Mouse (Mus musculus) heart, adult 2 months (tissue): ENCODE measurements around the gene Magi3. TPM values are rescaled to one million over a fixed set of nuclear protein-coding genes. Genes with fewer than 3 reads are reported as not detected.
A peak's percentile ranks its signal among the peaks of the same experiment; 100 is the strongest.

Experiments
- DNase-seq, 2 experiments: peaks; one replicate each; pipeline ENCODE4 v3.0.0; 2021
- H3K27ac ChIP-seq: fragments of 200-600 bp; 2 replicates; pipeline ENCODE4 v1.8.1; 2022
- H3K27me3 ChIP-seq: fragments of 200-500 bp; 2 replicates; pipeline ENCODE4 v1.6.1; 2012; ENCODE audit warnings: mild to moderate bottlenecking, low read length, inconsistent platforms, mixed read lengths; ENCODE audit not compliant: control insufficient read depth, insufficient read depth
- H3K36me3 ChIP-seq: fragments of 200-500 bp; 2 replicates; pipeline ENCODE4 v1.6.1; 2012; ENCODE audit warnings: low read length, inconsistent platforms; ENCODE audit not compliant: control insufficient read depth, insufficient read depth
- H3K4me1 ChIP-seq: fragments of 200-500 bp; 2 replicates; pipeline ENCODE4 v1.6.1; 2011; ENCODE audit warnings: low read length; ENCODE audit not compliant: control insufficient read depth, insufficient read depth
- H3K4me3 ChIP-seq: fragments of 200-600 bp; 2 replicates; pipeline ENCODE4 v1.8.1; 2022
- H3K79me2 ChIP-seq: fragments of 200-500 bp; replicated peaks from 2 replicates; pipeline ENCODE4 v1.6.1; 2012; ENCODE audit warnings: mild to moderate bottlenecking, inconsistent platforms, low read length, moderate library complexity, mixed read lengths; ENCODE audit not compliant: control insufficient read depth, insufficient read depth
- H3K9ac ChIP-seq: fragments of 200-500 bp; 2 replicates; pipeline ENCODE4 v1.6.1; 2012; ENCODE audit warnings: low read depth, mild to moderate bottlenecking, control low read depth, inconsistent platforms, low read length, mixed read lengths
- CTCF ChIP-seq: fragments of 200-600 bp; IDR thresholded peaks from 2 replicates; pipeline ENCODE4 v1.8.1; 2022; ENCODE audit warnings: antibody characterized with exemption, mild to moderate bottlenecking, moderate library complexity
- EP300 ChIP-seq: fragments of 200-500 bp; IDR thresholded peaks from 2 replicates; pipeline ENCODE4 v1.6.1; 2011; ENCODE audit warnings: low read depth, low read length, control low read depth; ENCODE audit not compliant: insufficient read depth
- POLR2A ChIP-seq: fragments of 200-500 bp; IDR thresholded peaks from 2 replicates; pipeline ENCODE4 v1.6.1; 2011; ENCODE audit warnings: mild to moderate bottlenecking, low read depth, low read length, control low read depth; ENCODE audit not compliant: insufficient read depth
- WGBS: fragments of 180-500 bp; shearing (Covaris S2); methylation state at CpG from one replicate; pipeline ENCODE4 v1.1.7; 2018; 5-methylcytosine and 5-hydroxymethylcytosine counted together
- intact Hi-C: fragments of 180-260 bp; cut with DNase I; formaldehyde crosslinking; loops from one replicate; pipeline ENCODE4 v1.15.1; 2025
- polyA plus RNA-seq: library from polyadenylated mRNA; depleted of rRNA; stranded (reverse); fragments of >200 nt; gene quantifications from 2 replicates; pipeline ENCODE4 v1.2.3, GENCODE M21; 2012
- total RNA-seq, 2 experiments: library from RNA; stranded (reverse); gene quantifications; 2 replicates each; pipeline ENCODE4 v1.2.3; 2021

Gene Magi3
- total and polyA plus RNA-seq, 3 experiments, result 10.0 to 42.2 (median 31.2) TPM

GRCm38 (mm10) chr3:104020101-104020500 lies 200.1 kb downstream of the Magi3 start:
- intact Hi-C loops, result loop anchor here (5.0 kb wide), 1 partner anchor 422 kb away; no protein-coding TSS in a partner anchor

DNA sequence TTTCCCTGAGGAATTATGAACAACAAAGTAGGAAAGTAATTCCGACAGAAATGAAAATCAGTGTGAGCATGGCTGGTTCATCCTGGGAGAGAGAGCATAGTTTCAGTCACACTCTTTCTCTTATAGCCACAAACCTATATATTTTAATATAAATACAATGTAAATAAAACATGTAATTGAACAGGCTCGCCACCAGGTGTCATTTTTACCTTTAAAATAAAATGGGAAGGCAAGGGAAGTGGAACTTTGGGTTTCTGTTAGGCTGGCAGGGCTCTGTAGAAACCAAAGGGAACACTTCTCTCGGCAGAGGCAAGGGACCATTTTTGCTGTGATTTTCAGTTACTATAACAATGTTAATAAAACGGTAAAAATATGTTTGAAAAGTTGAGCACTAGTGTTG lies 200.7 kb downstream of the Magi3 start:
- H3K4me3 ChIP-seq, result no peak overlapping the region
- H3K27me3 ChIP-seq, result no peaks in the 10 kb centered on the region
- intact Hi-C loops, result no loop called here
- DNase-seq, result no peak
- no peak overlapping the region for H3K27ac ChIP-seq
- 61% methylated on average over 4 of the region's 4 CpGs for WGBS
- H3K36me3 ChIP-seq, result no peaks in the 10 kb centered on the region
- no peak overlapping the region for H3K9ac ChIP-seq
- TF ChIP-seq EP300 (no peak), CTCF (peak; percentile 53)
- H3K79me2 ChIP-seq, result no peaks in the 10 kb centered on the region
- H3K4me1 ChIP-seq, result no peaks in the 10 kb centered on the region

More at GRCm38 (mm10) chr3:104020101-104020500, 200.1 kb downstream of the Magi3 start:
- H3K4me1 ChIP-seq, result no peaks in the 10 kb centered on the region
- no peak overlapping the region for H3K27ac ChIP-seq
- WGBS, result 82% methylated on average over 12 of the region's 12 CpGs
- no peak for DNase-seq
- TF ChIP-seq POLR2A, result no peak
- no peak for TF ChIP-seq CTCF
- no peak for TF ChIP-seq EP300
- no peak overlapping the region for H3K9ac ChIP-seq
- H3K79me2 ChIP-seq, result no peaks in the 10 kb centered on the region
- no peaks in the 10 kb centered on the region for H3K27me3 ChIP-seq
- H3K36me3 ChIP-seq, result no peaks in the 10 kb centered on the region
- no peak overlapping the region for H3K4me3 ChIP-seq

DNA sequence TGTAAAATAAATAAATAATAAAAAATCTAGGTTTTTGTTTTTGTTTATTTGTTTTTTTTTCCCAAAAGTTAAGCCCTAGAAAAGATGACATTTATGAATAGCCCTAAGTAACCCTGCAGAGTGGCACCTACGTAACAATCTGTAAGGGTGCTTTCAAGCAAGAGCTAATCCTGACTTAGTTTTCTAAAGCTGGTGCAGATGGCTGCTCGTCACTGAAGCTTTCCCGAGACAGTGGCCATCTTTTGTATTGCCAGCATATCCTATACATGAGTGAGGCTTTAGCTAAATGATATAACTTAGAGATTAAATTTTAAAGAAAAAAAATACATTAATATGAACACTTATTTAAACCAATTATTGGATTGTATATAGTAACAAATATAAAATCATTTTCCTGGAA lies 202.2 kb downstream of the Magi3 start:
- TF ChIP-seq EP300 (no peak), POLR2A (no peak)

DNA sequence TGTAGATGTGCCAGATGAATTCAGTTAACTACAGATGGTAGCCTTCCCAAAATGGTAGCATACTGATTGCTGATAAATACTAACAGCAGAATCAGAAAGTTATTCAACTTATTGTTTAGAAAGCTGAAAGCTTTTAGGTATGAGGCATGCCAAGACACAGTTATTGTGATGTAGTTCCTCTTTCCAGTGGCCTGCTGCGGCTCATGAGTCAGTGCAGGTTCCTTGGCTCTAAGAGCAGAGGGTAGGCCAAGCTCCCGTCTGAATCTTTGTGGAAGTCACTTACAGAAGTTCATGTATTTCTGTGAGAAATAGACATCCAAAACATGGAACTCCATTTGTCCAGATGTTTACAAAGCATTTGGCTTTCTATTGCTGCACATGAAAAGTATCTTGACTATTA lies 208.2 kb downstream of the Magi3 start:
- peaks cover 1% of the 10 kb centered on the region; the same call in 1 of the 2 replicates for H3K36me3 ChIP-seq
- DNase-seq, result no peak
- no peaks in the 10 kb centered on the region for H3K27me3 ChIP-seq
- no peak overlapping the region for H3K9ac ChIP-seq
- intact Hi-C loops, result no loop called here
- TF ChIP-seq POLR2A (no peak), CTCF (no peak), EP300 (no peak)
- no peak overlapping the region for H3K4me3 ChIP-seq
- H3K79me2 ChIP-seq, result no peaks in the 10 kb centered on the region
- WGBS, result 62% methylated on average over 2 of the region's 2 CpGs
- H3K4me1 ChIP-seq, result no peaks in the 10 kb centered on the region
- H3K27ac ChIP-seq, result no peak overlapping the region

More for the DNA sequence above, 202.2 kb downstream of the Magi3 start:
- no peaks in the 10 kb centered on the region; the same call in 1 of the 2 replicates for H3K36me3 ChIP-seq
- no peak overlapping the region for H3K4me3 ChIP-seq
- no peak for DNase-seq
- no peaks in the 10 kb centered on the region for H3K4me1 ChIP-seq
- intact Hi-C loops, result no loop called here
- no peak overlapping the region for H3K27ac ChIP-seq
- H3K79me2 ChIP-seq, result no peaks in the 10 kb centered on the region
- no peaks in the 10 kb centered on the region for H3K27me3 ChIP-seq
- 93% methylated on average over 3 of the region's 3 CpGs for WGBS
- no peak overlapping the region for H3K9ac ChIP-seq

DNA sequence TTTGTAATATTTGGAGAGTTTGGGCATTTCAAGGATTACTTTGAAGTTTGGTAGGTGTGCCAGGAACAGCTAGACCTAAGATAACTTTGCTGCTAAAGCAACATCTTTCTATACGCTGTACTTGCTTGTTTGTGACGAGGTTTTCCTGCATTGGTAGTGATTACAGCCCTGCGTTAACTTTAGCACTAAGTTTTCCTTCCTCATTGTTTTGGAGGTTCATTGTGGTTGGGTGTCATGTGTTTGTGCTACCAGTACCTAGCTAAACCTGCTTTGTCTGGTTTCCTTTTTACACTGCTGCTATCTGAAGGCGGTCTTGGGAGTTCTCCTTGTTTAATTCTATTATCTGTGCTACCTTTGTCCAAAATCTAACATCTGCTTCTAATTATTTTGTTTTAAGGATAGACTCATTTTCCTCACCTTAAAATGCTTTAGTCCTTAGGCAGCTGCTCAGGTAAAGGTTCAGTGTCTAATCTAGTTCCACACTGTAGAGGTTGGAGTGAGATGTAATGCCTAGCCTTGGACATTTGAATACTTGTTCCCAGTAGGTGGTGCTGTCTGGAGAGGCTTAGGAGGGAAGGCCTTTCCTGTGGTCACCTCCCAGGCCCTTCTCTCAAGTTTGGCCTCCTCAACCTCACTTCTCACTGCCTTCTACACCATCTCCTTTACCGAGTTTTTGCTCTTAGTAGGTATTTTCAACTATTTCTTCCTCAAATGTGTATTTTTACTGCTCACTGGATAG lies 210.1 kb downstream of the Magi3 start:
- no peaks in the 10 kb centered on the region for H3K27me3 ChIP-seq
- no peak overlapping the region for H3K4me3 ChIP-seq
- DNase-seq, result no peak
- 86% methylated on average over 5 of the region's 5 CpGs for WGBS
- TF ChIP-seq CTCF (peak; percentile 55), POLR2A (no peak)
- peaks cover 2% of the 10 kb centered on the region; the same call in 1 of the 2 replicates for H3K36me3 ChIP-seq
- H3K9ac ChIP-seq, result no peak overlapping the region
- no peaks in the 10 kb centered on the region for H3K4me1 ChIP-seq
- H3K79me2 ChIP-seq, result no peaks in the 10 kb centered on the region
- intact Hi-C loops, result no loop called here
- no peak overlapping the region for H3K27ac ChIP-seq

GRCm38 (mm10) chr3:104007479-104007878 lies 212.7 kb downstream of the Magi3 start:
- Histone ChIP-seq H3K79me2 (no peaks in the 10 kb centered on the region), H3K4me3 (no peak overlapping the region), H3K4me1 (no peaks in the 10 kb centered on the region), H3K36me3 (0 out of 2 replicates have a peak, but pooled peaks cover 2% of the 10 kb centered on the region), H3K27ac (no peak overlapping the region), H3K27me3 (no peaks in the 10 kb centered on the region), H3K9ac (no peak overlapping the region)
- WGBS, result 61% methylated on average over 8 of the region's 8 CpGs
- intact Hi-C loops, result no loop called here
- TF ChIP-seq POLR2A (no peak), CTCF (peak; percentile 22)
- peak in 1 of 2 experiments; percentile 36 for DNase-seq
